Mouse (Mus musculus): ENCODE data around the gene Mcm6. TPM values are rescaled to one million over a fixed set of nuclear protein-coding genes. Genes with fewer than 3 reads are reported as not detected.

The Mcm6 gene
- 79.6 TPM for polyA plus RNA-seq (2017; shearing (Covaris generic))

GRCm38 (mm10) chr1:128359554-128360376, at the start of gene Mcm6:
Mcm6 (minus strand) TSS chr1:128359664.

GRCm38 (mm10) chr1:128328218-128328617, 31.2 kb downstream of the Mcm6 start, which contains the start of gene Lct:
Lct (minus strand) TSS chr1:128328318.

Other genes starting within 250 kb of the Mcm6 start
- gene Ubxn4, start 115.7 kb downstream of the Mcm6 start, polyA plus RNA-seq (2017; shearing (Covaris generic)): 180 TPM
- gene Lct, start 31.3 kb downstream of the Mcm6 start, polyA plus RNA-seq (2017; shearing (Covaris generic)): not detected
- gene Dars, start 57.7 kb upstream of the Mcm6 start, polyA plus RNA-seq (2017; shearing (Covaris generic)): 114 TPM
- gene Cxcr4, start 232.6 kb upstream of the Mcm6 start, polyA plus RNA-seq (2017; shearing (Covaris generic)): 417 TPM